Mouse (Mus musculus): ENCODE measurements around the gene Tubb5.

- TF ChIP-seq POLR2A (IDR thresholded peaks at IDR 0.05; ENCODE audit: control insufficient read depth, extremely low read depth, insufficient read depth, low read length, poor library complexity) (no peak), CTCF (IDR thresholded peaks at IDR 0.05; ENCODE audit: borderline replicate concordance, control insufficient read depth, extremely low read depth, insufficient read depth, low read length, poor library complexity) (no peak)
Observed at GRCm38 (mm10) chr17:35813245-35813647, 24.9 kb downstream of the Tubb5 start.
